Mouse (Mus musculus): Measurements from ENCODE around the gene Cntnap1.

DNA sequence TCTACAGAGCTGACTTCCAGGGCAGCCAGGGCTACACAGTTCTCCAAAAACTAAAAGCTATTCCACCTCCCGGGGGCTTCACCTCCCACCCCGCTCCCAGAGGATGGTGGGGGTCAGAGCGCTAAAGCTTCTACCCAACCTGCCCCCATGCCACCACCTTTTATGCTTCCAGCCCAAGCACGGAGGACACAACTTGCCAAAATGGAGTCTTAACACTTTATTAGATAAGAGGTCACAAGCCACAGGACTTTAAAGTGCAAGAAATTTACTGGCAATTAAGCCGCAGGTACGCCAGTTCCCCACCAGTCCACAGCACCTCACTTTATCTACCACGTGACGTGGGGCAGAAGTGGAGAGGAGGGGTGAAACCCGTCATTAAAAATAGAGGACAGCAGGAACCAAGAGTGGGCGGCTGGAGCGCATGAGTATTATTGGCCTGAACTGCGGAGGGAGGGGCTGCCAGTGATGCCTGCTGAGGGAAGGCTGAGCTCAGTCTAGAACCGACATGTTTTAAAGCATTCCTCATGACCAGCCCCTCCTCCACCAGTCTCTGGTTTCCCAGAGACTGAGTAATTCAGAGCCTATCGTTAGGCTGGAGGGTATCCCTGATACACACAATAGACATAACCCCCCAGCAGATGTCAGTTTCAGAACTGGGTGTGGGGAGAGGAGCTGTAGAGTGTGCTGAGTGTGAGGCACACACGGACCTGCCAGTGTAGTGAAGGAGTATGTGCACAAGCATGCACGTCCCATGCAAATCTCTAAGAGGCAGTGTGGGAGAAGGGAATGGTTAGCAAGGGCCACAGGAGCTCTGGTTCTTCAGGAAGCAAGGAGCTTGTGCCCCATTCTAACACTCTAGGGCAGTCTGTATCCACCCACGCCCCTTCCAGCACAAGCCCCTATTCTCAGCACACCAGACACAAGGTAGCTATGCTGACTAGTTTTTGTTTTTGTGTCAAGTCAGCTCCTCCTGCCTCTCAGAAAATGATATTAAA is 20.9 kb downstream of the Cntnap1 start:
- no peak for TF ChIP-seq POLR2A (IDR thresholded peaks at IDR 0.05; ENCODE audit: control insufficient read depth, low read depth, low read length)
- TF ChIP-seq CTCF (IDR thresholded peaks at IDR 0.05; ENCODE audit: control insufficient read depth, insufficient read depth, insufficient replicate concordance, low read depth, low read length), result no peak
